Mouse (Mus musculus): ENCODE data around the gene Noxred1. TPM values are rescaled to one million over a fixed set of nuclear protein-coding genes. Genes with fewer than 3 reads are reported as not detected.
A peak's percentile ranks its signal among the peaks of the same experiment; 100 is the strongest.
"Not testable (repeated sequence)": the region's sequence is repeated elsewhere in the genome, so short reads cannot be mapped to it uniquely, and the experiment has no call there.

Gene Noxred1
- total RNA-seq, 2 experiments from 2014 or later: 0.20 to 0.49 TPM

DNA sequence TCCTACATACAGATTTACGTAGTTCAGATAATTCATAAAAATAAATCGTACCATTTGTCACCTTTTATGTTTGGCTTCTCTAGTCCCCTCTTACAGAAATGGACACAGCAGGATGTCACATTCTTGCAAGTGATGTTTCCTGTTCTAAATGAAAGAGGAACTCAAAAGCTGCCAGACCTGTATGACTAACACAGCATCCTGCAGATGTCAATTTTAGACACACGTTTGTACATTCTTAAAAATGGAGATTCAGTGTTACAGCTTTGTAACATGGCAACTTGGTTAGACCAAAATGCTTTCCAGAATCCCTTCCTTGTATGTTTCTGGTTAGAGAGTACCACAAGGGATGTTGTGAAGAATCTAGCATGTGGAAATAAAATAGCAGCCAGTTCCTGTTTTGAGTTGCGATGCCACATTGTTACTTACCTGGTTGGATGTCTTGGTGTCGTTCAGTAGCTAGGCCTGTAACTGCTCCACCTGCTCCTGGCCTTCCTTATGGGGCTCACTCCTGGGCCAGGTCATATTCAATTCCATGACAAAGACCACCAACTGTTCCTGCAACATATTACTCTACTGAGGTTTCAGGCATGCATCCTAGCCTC, 1.5 kb downstream of the Noxred1 start:
- intact Hi-C loops (cut with DNase I): loop anchor here (10.0 kb wide), 1 partner anchor 472 kb away; no protein-coding TSS in a partner anchor
- no peak for DNase-seq (ENCODE audit: low spot score)

DNA sequence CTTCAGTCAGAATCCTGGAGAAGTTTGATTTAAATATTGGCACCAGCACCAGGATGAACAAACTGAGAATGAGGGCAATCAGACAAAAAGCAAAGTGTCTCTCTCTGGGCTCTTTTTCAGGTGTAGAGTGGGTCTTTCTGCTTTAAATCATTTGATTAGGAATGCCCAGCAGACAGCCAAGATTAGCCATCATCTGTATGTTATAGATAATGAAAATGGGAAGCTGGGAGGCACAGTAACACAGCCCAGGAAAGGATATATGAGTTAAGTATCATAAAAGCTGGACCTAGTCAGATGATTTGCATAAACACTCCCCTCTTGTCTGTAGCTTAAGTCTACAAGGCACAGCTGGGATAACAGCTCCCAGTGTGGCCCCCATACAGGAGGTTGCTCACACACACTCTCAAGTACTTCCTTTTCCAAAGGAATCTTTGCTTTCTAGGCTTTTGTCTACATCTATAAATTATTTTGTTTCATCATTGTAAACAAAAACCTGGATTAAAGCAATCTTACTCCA, 8.1 kb downstream of the Noxred1 start:
- DNase-seq (ENCODE audit: low spot score): no peak
- intact Hi-C loops (cut with DNase I): loop anchor here (10.0 kb wide), 1 partner anchor 466 kb away; no protein-coding TSS in a partner anchor

DNA sequence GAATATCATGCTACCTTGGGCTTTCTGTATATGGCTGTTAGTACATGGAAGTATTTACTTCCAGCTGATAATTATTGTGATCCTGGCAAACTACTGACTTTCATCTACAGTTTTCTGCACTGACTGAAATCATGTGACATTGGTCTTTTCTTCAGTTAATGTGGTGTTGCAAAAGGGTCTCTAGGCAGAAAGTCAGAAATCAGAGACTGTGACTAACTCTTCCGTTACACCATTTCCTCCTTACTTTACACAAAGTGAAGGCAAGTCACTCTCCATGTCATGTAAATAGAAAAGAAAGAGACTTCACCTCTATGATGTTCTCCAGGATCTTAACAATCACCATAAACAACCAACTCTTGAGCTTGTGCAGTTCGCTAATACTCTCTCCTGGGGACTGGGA, 8.9 kb downstream of the Noxred1 start:
- DNase-seq (ENCODE audit: low spot score): no peak
- intact Hi-C loops (cut with DNase I): loop anchor here (10.0 kb wide), 1 partner anchor 465 kb away; no protein-coding TSS in a partner anchor

DNA sequence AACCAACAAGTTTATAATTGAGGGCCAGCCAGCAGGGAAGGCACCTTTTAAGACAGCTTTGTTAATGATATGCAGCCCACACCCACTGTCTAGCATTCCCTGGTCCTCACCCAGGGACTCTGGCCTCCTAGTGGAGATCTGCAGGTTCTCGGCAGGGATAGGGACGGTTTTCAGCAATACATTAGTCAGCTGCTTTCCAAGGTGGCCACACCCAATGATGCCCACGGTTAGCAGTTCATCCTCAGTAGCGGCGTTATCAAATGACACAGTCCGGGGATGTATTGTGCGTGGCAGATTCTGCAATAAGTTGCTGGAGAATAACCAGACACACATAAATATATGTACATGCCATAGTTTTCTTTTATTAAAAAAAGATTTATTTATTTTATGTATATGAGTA, 11.7 kb downstream of the Noxred1 start:
- intact Hi-C loops (cut with DNase I): no loop called here
- DNase-seq (ENCODE audit: low spot score): no peak

DNA sequence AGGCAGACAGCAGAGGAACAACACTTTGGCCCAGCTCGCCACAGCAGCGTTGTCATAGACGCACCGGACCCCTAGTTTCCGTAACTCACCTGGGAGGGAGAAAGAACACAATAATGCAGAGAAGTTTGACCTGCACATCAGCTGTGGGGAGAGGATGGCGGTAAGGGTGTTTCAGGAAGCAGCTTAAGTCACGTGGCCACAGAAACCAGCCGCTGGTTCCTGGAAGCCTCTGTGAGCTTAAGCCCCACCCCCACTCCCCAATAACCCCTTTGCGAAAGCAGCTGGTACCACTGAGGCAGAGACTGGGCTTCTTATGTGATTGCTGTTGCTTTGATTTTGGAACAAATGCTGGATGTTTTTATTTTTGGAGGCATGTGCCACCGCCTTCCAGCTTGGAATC, 13.6 kb downstream of the Noxred1 start:
- no peak for DNase-seq (ENCODE audit: low spot score)
- intact Hi-C loops (cut with DNase I): no loop called here

DNA sequence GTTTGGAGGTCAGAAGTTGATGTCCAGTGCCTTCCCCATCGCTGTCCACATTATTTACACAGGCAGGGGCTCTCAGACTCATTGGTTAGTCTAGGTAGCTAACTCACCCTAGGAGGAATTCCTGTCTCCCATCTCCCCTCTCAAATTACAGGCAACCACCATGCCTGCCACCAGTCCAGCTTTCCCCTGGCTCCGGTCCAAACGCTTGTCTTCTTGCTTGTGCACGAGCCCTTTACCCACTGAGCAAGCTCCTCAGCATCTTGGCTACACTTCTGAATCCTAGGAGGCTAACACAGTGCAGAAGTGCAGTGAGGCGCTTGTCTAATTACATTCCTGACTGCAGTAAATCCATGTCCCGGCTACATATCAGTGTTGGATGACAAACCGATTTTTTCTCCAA, 19.2 kb downstream of the Noxred1 start:
- no peak for DNase-seq (ENCODE audit: low spot score)
- intact Hi-C loops (cut with DNase I): no loop called here

DNA sequence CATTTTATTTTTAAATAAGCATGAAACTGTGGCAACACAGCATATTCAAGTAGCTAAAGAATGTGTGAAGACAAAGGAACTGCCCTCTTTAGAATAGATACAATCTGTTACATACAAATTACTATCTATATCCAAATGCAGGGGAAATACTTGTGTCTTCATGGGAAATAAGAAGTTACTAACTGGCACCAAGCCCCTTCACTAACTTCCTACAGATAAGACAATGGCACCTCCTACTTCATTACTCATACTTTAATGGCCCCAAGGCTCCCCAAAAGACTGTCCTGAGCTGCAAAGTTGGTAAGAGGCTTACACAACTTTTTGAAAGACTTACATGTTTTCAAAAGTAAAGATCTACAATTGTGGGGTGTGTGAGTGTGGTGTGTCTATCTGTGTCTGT, 20.9 kb downstream of the Noxred1 start:
- intact Hi-C loops (cut with DNase I): no loop called here
- no peak for DNase-seq (ENCODE audit: low spot score)

DNA sequence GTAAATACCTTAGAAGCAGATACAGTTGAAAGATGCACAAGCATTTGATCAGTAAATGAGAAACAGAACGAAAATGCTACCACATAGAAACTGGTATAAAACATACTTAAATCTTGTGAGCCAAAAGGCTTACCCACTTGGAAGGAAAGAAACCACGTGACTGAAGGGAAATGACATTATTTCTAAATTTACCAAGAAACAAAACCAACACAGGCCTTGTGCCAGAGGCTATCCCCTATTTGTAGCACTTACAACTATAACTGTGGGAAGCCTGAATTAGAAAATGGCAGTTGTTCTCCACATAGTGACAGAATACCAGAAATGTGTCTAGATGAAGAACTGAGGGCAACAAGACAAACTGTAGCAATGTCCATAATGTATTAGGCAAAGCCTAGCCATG, 22.5 kb downstream of the Noxred1 start:
- no peak for DNase-seq (ENCODE audit: low spot score)
- intact Hi-C loops (cut with DNase I): no loop called here

DNA sequence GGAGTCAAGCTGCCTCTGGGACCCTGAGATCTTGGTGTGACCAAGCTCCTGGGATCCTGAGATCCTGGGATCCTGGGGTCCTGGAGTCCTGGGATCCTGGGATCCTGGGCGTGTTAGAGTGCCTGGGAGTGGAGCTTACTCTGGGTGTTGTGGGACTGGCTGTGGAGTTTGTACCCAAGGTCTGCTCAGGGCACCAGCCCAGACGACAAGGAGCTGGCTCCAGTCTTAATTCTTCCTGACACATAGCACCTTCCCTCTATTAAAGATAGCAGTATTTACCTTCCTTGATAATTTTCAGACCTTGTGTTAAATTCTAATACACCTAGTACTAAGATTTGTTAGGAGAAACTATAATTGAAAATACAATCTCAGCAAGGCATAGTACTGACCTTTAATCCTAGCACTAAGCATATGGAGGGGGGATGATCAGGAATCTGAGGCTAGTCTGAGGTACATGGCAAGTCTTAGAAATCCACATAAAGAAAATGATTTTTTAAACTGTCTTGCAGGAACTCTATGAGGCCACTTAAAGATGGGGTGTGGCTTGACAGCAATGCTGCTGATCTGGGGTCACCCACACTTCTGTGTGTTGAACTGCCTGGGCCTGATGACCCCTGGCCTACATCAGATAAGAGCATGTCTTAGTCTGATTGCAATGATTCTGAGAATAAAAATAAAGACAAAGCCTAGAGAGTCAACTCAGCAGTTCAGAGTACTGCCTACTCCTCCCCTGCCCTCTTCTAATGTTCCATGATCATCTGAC, 25.5 kb downstream of the Noxred1 start:
- intact Hi-C loops (cut with DNase I): no loop called here
- no peak for DNase-seq (ENCODE audit: low spot score)

DNA sequence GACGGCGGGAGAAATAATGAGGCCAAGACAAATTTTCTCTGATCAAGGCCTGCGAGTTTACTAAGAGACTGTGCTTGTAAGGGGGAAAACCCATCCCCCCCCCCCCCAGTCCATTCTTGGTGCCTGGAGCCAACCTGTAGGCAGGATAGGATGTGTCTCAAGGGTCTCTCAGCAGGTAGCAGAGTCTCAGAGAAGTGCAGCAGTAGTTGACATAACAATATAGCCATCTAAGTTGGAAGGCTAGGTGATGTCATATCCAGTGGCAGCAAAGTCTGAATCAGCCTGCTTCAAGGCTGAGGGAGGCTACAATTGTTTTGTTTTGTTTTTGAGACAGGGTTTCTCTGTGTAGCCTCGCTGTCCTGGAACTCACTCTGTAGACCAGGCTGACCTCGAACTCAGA, 32.7 kb downstream of the Noxred1 start:
- intact Hi-C loops (cut with DNase I); DNase-seq (ENCODE audit: low spot score): not testable (repeated sequence)

DNA sequence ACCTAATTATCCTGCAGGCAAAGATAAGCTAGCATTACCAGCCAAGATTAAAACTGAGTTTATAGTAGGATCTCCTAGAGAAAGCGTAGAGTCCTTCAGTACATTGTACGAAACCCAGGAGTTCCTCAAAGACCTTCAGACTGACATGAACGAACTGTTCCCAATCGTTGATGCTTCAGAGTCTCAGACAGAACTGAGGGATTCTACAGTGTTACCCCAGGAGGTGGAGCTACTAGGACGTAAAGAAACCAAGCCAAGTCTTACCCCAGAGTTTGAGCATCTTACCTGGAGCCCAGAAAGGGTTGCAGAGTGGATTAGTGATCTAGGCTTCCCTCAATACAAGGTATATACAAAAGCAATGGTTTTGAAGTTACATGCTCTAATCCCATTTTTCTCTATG, 36.8 kb downstream of the Noxred1 start:
- DNase-seq (ENCODE audit: low spot score): no peak
- intact Hi-C loops (cut with DNase I): no loop called here

DNA sequence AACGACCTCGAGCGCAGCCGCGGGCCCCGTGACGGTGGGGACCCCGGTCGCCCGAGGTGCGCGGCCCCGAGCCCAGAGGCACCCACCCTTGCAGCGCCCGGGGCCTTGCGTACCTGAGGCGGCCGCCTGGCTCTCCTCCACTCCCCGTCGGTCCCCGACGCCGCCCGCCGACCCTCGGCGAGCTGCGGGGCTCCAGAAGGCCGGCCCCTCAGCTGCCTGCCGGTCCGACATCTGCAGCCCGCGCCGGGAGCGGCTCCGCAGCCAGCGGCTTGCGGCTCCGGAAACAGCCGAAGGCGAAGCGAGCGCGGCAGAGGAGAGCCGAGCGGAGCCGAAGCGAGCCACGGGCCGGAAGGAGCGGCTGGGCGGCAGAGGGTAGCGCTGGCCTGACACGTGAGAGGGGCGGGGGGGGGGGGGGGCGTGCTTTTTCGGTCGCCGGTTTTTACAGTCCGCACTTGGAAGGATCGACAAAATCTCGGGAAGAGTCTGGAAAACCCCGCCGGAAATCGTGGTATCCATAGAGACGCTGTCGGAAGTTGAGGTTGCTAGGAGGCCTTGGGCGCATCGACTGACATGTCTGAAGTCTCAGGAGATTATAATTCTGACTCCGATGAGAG, 38.5 kb downstream of the Noxred1 start, which contains the start of gene Tmed8:
TSS of gene Tmed8 (minus strand) at position 482 of the 614 bp plus-strand sequence.
- intact Hi-C loops (cut with DNase I): no loop called here
- DNase-seq (ENCODE audit: low spot score): peak; percentile 66

DNA sequence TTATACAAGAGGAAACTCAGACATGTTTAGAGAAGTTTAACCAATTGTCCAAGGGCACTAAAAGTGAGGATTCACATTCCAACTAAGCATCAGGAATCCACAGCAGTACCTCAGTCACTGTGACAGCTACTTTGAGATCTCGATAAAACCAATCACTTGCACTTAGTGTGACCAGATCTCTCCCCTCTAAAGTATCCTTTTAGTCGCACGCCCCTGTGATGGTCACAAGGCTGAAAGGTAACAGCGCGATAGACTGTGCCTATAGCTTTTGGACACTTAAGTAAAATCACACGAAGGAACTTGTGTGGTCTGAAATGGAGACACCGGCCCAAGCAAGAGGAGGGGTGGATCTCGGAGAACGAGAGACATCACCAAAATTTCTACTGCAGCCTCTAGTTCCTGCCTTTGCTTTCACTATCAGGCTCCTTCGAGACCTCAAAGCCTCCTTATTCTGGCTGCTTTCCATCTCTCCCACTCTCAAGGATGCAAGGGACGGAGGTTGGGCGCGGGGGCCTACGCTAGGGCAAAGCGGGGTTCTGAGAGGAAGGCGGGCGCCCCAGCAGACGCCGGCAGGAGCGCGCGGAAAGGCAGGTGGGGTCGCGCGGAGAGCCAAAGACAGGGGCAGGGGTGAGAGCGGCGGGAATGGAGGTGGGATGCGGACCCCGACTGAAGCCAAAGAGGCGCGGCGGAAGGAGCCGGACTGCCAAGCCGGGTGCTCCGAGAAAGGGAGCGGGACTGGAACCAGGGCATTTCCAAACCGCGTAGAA, 39.1 kb downstream of the Noxred1 start, which contains the start of gene Samd15:
TSS of gene Samd15 (plus strand) at position 518 of the 767 bp plus-strand sequence.
- DNase-seq (ENCODE audit: low spot score): peak; percentile 3
- intact Hi-C loops (cut with DNase I): no loop called here

DNA sequence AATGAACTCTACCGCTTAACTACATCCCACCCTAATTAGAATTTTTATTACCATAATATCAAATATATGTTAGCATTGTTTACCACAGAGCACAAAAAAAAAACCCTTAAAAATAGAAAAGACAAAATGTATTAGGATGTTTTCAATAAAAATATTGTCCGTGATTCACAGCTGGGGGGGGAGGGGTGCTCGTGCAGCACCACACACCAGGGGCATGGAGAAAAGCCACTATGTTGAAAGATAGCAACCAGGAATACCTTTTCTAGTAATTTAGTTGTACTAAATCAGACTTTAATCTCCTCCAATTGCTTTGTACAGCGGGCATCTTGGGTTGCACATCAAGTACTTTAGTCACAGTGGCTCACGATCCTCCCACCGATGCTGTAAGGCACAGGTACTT, 39.7 kb downstream of the Noxred1 start:
- intact Hi-C loops (cut with DNase I): no loop called here
- DNase-seq (ENCODE audit: low spot score): no peak

DNA sequence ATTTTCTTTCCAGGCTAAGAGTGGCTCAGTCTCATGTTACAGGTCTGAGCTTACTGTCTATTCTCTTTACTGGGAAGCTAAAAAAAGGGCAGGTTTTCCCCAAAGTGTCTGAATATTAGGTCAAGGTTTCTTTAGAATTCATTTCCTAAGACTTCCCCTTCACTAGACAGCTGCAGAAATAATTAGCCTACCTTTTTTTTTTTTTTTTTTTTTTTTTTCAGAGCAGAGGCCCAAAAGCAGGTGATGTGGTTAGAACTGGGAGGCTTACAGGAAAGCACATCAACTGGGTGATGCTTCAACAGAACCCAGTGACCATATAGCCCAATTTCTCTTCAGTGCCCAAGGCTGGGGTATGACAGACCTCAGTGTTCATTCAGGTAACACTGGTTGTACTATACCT, 42.2 kb downstream of the Noxred1 start:
- no peak for DNase-seq (ENCODE audit: low spot score)

DNA sequence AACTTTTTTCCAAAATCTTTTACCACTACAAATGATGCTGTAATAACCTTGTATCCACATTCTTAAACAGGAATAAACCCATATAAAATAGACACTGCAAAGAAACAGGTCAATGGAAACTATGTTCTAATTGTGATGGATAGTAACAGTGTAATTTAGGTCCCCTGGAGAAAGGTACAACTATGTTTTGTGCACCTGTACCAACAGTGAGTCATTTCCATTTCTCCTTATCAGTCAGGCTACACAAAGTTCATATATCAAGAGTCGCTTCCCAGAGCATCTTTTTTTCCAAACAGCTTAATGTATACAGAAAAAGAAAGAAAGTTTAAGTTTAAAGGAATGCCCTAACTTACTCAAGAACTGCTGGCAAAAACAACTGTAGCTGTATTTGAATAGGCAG, 43.5 kb downstream of the Noxred1 start:
- intact Hi-C loops (cut with DNase I): no loop called here

More for the DNA sequence above, 42.2 kb downstream of the Noxred1 start:
- intact Hi-C loops (cut with DNase I): no loop called here

DNA sequence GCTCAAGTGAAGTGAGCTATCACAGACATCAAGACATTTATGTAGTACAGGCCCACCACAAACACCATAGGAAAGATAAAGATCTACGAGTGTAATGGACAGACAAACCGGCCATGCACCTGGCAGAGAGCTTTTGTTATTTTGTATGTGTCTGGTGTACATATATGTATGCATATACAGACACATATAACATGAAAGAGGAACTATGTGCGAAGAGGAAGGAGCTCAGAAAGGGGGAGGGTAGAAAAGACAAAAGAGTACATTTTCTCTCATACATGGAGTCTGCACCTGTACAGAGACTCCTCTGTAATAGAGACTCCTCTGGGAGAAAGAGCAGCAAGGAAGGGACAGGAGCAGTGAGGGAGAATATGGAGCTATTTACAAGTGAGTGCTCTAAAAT, 45.5 kb downstream of the Noxred1 start:
- no peak for DNase-seq (ENCODE audit: low spot score)
- intact Hi-C loops (cut with DNase I): no loop called here

More for the DNA sequence above, 43.5 kb downstream of the Noxred1 start:
- no peak for DNase-seq (ENCODE audit: low spot score)

DNA sequence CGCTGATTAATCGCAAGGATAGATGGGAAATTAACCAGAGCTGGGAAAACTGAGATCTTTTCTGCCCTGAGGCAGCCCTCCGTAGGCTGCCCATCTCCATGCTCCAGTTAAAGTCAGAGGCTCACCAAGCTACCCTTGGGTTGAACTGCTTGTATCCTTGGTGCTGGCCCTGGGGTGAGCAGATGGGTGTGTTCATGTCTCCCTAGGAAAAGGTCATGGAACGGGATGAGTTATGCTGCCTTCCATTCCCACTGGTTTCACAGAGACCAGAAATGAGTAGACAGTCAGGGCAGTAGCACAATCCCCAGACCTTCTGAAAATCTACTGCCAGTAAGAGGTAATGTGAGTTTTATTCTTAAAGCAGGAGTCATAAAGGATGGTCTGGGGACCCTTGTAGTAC, 60.9 kb downstream of the Noxred1 start:
- no peak for DNase-seq (ENCODE audit: low spot score)
- intact Hi-C loops (cut with DNase I): no loop called here

DNA sequence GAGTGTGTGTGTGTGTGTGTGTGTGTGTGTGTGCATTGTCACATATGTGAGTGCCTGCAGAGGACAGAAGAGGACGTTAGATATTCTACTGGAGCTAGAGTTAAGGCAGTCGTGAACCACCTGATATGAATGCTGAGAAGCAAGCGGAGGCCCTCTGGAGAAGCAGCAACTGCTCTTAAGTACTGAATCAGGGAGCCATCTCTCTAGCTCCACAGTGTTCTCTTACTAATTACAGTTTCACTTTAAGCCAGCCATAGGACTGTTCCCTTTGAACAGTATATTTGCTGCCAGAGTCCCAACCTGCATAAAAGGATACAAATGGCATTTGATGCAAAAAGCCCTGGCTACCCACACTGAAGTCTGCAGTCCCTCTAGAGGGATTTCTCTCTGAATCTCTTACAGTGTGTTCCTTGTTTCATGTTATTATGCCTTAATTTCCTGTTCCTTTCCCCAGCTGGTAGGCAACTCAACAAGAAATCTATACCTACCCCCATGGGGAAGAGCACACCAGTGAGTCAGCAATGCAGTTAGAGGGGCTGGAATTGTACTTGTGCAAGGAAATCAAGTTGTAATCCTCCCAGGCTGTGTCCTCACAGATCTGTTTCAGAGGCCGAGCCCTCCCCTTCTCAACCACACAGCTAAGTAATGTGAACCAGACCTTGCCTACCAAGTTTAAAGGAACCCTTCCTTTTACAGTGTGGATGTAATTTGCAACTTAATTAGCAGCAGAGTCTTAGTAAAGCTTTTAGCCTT, 63.2 kb downstream of the Noxred1 start:
- intact Hi-C loops (cut with DNase I): no loop called here
- no peak for DNase-seq (ENCODE audit: low spot score)
